Mouse (Mus musculus): ENCODE measurements at regions not wholly inside any gene's neighbourhood (a gene's known extent, or its start where the extent isn't known, plus 50 kb on each side); places are given as distances from the start of the nearest gene placed in this dataset.

- ATAC-seq (ENCODE audit: insufficient number of reproducible peaks, insufficient read depth, low FRiP score, low TSS enrichment, low read depth) = no peak
- no peaks in the 10 kb centered on the region for H3K27me3 ChIP-seq
- H3K4me3 ChIP-seq (replicated peaks) = no peak overlapping the region
- no peaks in the 10 kb centered on the region for H3K4me1 ChIP-seq (replicated peaks)
- H3K4me2 ChIP-seq = no peak overlapping the region
- no peak overlapping the region for H3K9ac ChIP-seq (replicated peaks)
- no peak overlapping the region for H3K27ac ChIP-seq
- H3K36me3 ChIP-seq = no peaks in the 10 kb centered on the region
- H3K9me3 ChIP-seq = no peaks in the 10 kb centered on the region; the same call in 1 of the 2 replicates
- WGBS = 82% methylated on average over 4 of the region's 4 CpGs
Observed at GRCm38 (mm10) chr9:117689946-117690345, 60.2 kb upstream of the Rbms3 start.
